In the genomic region with DNA sequence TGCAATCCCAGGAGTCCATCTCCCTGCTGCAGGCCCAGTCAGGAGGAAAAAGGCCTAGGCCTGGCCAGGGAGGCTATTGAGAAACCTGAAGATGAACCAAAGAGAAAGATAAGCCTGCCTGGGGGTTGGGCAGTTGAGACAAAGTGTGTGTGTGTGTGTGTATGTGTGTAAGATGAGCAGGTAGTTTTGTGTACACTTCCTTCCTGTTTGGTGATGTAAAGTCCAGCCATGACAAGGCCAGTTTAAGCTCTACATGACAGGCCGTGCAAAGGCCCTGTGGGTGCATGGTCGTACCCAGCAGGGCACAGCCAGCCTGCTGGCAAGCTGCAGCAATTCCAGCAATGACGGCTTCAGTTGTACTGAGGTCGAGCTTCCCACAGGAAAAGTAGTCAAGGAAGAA, we compare ENCODE assay signal across 18 mouse cellular contexts.
"Had no signal": no experiment of that assay in that cellular context is flagged by ENCODE, and none has a peak within 500 bp of the region (broad histone marks: within the 10 kb centered on the region; RNA-seq: fewer than 3 reads in every experiment).

No protein-coding gene starts in this region.

- H3K27me3 ChIP-seq: liver, embryonic 13.5 days; liver, embryonic 15.5 days; midbrain, embryonic 12.5 days; midbrain, embryonic 15.5 days; neural tube, embryonic 12.5 days had no signal

- H3K4me2 ChIP-seq: liver, embryonic 13.5 days; liver, embryonic 15.5 days; lung, embryonic 14.5 days; midbrain, embryonic 12.5 days; midbrain, embryonic 15.5 days; neural tube, embryonic 12.5 days had no signal

- DNase-seq: liver, embryonic 13.5 days; lung, adult 18-20 months; lung, embryonic 14.5 days; lung, postnatal 10 days; lung, postnatal 4 days; retina, postnatal 1 day; right cerebral cortex, adult 18-20 months; right cerebral cortex, postnatal 25 days; right cerebral cortex, postnatal 4 days; spleen, adult 18-20 months; thymus, adult 2 months; thymus, postnatal 25 days; thymus, postnatal 4 days had no signal

- ATAC-seq: midbrain, embryonic 15.5 days had no signal

- H3K9me3 ChIP-seq: liver, embryonic 13.5 days; liver, embryonic 15.5 days; midbrain, embryonic 10.5 days; midbrain, embryonic 12.5 days; midbrain, embryonic 15.5 days; neural tube, embryonic 12.5 days had no signal

- H3K4me1 ChIP-seq: liver, embryonic 13.5 days; liver, embryonic 15.5 days; midbrain, embryonic 10.5 days; midbrain, embryonic 12.5 days; midbrain, embryonic 15.5 days; neural tube, embryonic 12.5 days had no signal

- H3K27ac ChIP-seq: liver, embryonic 13.5 days; liver, embryonic 15.5 days; midbrain, embryonic 10.5 days; midbrain, embryonic 12.5 days; midbrain, embryonic 15.5 days; neural tube, embryonic 12.5 days had no signal

- H3K9ac ChIP-seq: liver, embryonic 13.5 days; liver, embryonic 15.5 days; lung, embryonic 14.5 days; midbrain, embryonic 12.5 days; midbrain, embryonic 15.5 days; neural tube, embryonic 12.5 days had no signal

- H3K4me3 ChIP-seq: liver, embryonic 13.5 days; liver, embryonic 15.5 days; midbrain, embryonic 10.5 days; midbrain, embryonic 12.5 days; midbrain, embryonic 15.5 days; neural tube, embryonic 12.5 days had no signal
